10 mouse cellular contexts compared by ENCODE assay signal in genomic region chr1:77506038-77506855, GRCm38 (mm10). TPM values are rescaled to one million over a fixed set of nuclear protein-coding genes. Genes with fewer than 3 reads are reported as not detected.
DNase-seq lines count a peak whose midpoint lies in the region; ATAC-seq and TF ChIP-seq lines count a peak whose summit lies in the region.
"Had no signal": no experiment of that assay in that cellular context is flagged by ENCODE, and none has a peak within 500 bp of the region (broad histone marks: within the 10 kb centered on the region; RNA-seq: fewer than 3 reads in every experiment).

No protein-coding gene starts in this region.

- H3K4me1 ChIP-seq in embryonic facial prominence, embryonic 14.5 days (ENCODE audit: control insufficient read depth, insufficient read depth, low read length): peaks cover 37% of the 10 kb centered on the region
- peaks cover 39% of the 10 kb centered on the region for H3K4me1 ChIP-seq in neural tube, embryonic 14.5 days (ENCODE audit: control insufficient read depth, insufficient read depth, low read length)

- peak overlapping the region; percentile 84 for H3K27ac ChIP-seq in layer of hippocampus, adult 2 months
- no peak overlapping the region for H3K27ac ChIP-seq in embryonic facial prominence, embryonic 14.5 days (replicated peaks; ENCODE audit: low read depth, low read length)
- H3K27ac ChIP-seq in neural tube, embryonic 14.5 days (ENCODE audit: low read depth, low read length): no peak overlapping the region

- no peak for TF ChIP-seq CTCF in layer of hippocampus, adult 2 months (conservative IDR thresholded peaks at IDR 0.05)

- ATAC-seq in embryonic facial prominence, embryonic 14.5 days (ENCODE audit: low read depth): peak; percentile 61
- ATAC-seq in neural tube, embryonic 14.5 days (ENCODE audit: low read depth): peak; percentile 69

- 48% methylated on average over 21 of the region's 21 CpGs for WGBS in embryonic facial prominence, embryonic 14.5 days
- 32% methylated on average over 21 of the region's 21 CpGs for WGBS in neural tube, embryonic 14.5 days

- no peaks in the 10 kb centered on the region for H3K9me3 ChIP-seq in embryonic facial prominence, embryonic 14.5 days (ENCODE audit: control insufficient read depth, low read length)
- H3K9me3 ChIP-seq in neural tube, embryonic 14.5 days (ENCODE audit: control insufficient read depth, low read length): no peaks in the 10 kb centered on the region

- no peak overlapping the region for H3K9ac ChIP-seq in embryonic facial prominence, embryonic 14.5 days (ENCODE audit: low read depth, low read length)
- no peak overlapping the region for H3K9ac ChIP-seq in neural tube, embryonic 14.5 days (replicated peaks; ENCODE audit: low read depth, low read length)

- H3K4me3 ChIP-seq in layer of hippocampus, adult 2 months: peak overlapping the region; percentile 57
- H3K4me3 ChIP-seq in embryonic facial prominence, embryonic 14.5 days (ENCODE audit: low read depth, low read length): peak overlapping the region; percentile 17
- peak overlapping the region; percentile 12 for H3K4me3 ChIP-seq in neural tube, embryonic 14.5 days (ENCODE audit: low read depth, low read length)

- peak in 1 of 2 experiments; percentile 37 for DNase-seq in layer of hippocampus, adult 2 months (ENCODE audit: low spot score in 2 of 2)
- DNase-seq in layer of hippocampus, postnatal 25 days (ENCODE audit: extremely low spot score in 1 of 2, low spot score in 1 of 2): no peak
- no peak for DNase-seq in embryonic facial prominence, embryonic 14.5 days (ENCODE audit: low spot score)
- peak; percentile 47 to 65 for DNase-seq in layer of hippocampus, adult 8-10 months (ENCODE audit: low spot score in 2 of 2)
- no peak for DNase-seq in T-cell, adult 2 months (ENCODE audit: low spot score)
- no peak for DNase-seq in thymus, postnatal 25 days
- DNase-seq: kidney, adult 2 months; lung, postnatal 10 days; right cerebral cortex, postnatal 4 days had no signal

- H3K27me3 ChIP-seq in embryonic facial prominence, embryonic 14.5 days (replicated peaks; ENCODE audit: control insufficient read depth, insufficient read depth, low read length): no peaks in the 10 kb centered on the region
- no peaks in the 10 kb centered on the region for H3K27me3 ChIP-seq in neural tube, embryonic 14.5 days (ENCODE audit: control insufficient read depth, insufficient read depth, low read length)

- peaks cover 48% of the 10 kb centered on the region for H3K36me3 ChIP-seq in embryonic facial prominence, embryonic 14.5 days (ENCODE audit: control insufficient read depth, insufficient read depth, low read length)
- H3K36me3 ChIP-seq in neural tube, embryonic 14.5 days (ENCODE audit: control insufficient read depth, insufficient read depth, low read length): no peaks in the 10 kb centered on the region

- peak overlapping the region; percentile 45 for H3K4me2 ChIP-seq in embryonic facial prominence, embryonic 14.5 days (ENCODE audit: low read depth, low read length)
- H3K4me2 ChIP-seq in neural tube, embryonic 14.5 days (ENCODE audit: low read depth, low read length): peak overlapping the region; percentile 36

RNA-seq across cellular contexts. Expression of gene Epha4, which starts 8.6 kb away (rescaled TPM):
- 100 to 1,000 TPM; 334 to 340 TPM for total RNA-seq in layer of hippocampus, adult 2 months (2021)
- total RNA-seq in layer of hippocampus, postnatal 25 days (2021): 100 to 1,000 TPM; 291 to 351 TPM
- polyA plus RNA-seq in embryonic facial prominence, embryonic 14.5 days (2014; fragmentation: Nextera tagmentation; extraction: Ambion mirVana): 23.2 and 36.2 TPM in 2 replicates
- total RNA-seq in layer of hippocampus, adult 8-10 months (2022): 100 to 1,000 TPM; 267 to 285 (median 281) TPM
- 41.8 and 45.9 TPM in 2 replicates for polyA plus RNA-seq in neural tube, embryonic 14.5 days (2014; fragmentation: Nextera tagmentation; extraction: Ambion mirVana)

Comparison
In these comparisons a context has a peak if more than half of its experiments do, and no peak if none do; other contexts are left out.
1. DNase-seq: peak in layer of hippocampus, adult 8-10 months (2 of 2); none in layer of hippocampus, postnatal 25 days (0 of 2), embryonic facial prominence, embryonic 14.5 days (single experiment), T-cell, adult 2 months (single experiment) and thymus, postnatal 25 days (single experiment).
2. Peak in every context shown above with its lines, with median percentiles within 50 percentile points of each other: H3K4me3 ChIP-seq.